Mouse (Mus musculus) heart, adult 2 months (tissue): ENCODE data around the gene Olfr1181.
"Not testable (repeated sequence)": the region's sequence is repeated elsewhere in the genome, so short reads cannot be mapped to it uniquely, and the experiment has no call there.

Experiments
- CTCF ChIP-seq: fragments of 200-600 bp; IDR thresholded peaks from 2 replicates; pipeline ENCODE4 v1.8.1; 2022; ENCODE audit warnings: antibody characterized with exemption, mild to moderate bottlenecking, moderate library complexity
- POLR2A ChIP-seq: fragments of 200-500 bp; IDR thresholded peaks from 2 replicates; pipeline ENCODE4 v1.6.1; 2011; ENCODE audit warnings: mild to moderate bottlenecking, low read depth, low read length, control low read depth; ENCODE audit not compliant: insufficient read depth

DNA sequence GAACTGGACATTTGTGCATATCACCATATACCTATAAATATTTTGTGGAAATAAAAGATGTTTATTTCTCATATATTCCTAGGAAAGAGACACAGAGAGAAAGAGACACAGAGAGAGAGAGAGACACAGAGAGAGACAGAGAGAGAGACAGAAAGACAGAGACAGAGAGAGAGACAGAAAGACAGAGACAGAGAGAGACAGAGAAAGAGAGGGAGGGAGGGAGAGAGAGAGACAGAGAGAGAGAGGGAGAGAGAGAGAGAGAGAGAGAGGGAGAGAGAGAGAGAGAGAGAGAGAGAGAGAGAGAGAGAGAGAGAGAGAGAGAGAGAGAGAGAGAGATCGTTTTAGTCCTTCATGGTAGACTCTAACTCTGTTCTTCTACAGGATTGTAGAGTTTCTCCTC, 28.6 kb upstream of the Olfr1181 start, which contains the start of gene Olfr1183:
- TF ChIP-seq CTCF, POLR2A: not testable (repeated sequence)
